Mouse (Mus musculus): ENCODE data around the gene Rbm47.

DNA sequence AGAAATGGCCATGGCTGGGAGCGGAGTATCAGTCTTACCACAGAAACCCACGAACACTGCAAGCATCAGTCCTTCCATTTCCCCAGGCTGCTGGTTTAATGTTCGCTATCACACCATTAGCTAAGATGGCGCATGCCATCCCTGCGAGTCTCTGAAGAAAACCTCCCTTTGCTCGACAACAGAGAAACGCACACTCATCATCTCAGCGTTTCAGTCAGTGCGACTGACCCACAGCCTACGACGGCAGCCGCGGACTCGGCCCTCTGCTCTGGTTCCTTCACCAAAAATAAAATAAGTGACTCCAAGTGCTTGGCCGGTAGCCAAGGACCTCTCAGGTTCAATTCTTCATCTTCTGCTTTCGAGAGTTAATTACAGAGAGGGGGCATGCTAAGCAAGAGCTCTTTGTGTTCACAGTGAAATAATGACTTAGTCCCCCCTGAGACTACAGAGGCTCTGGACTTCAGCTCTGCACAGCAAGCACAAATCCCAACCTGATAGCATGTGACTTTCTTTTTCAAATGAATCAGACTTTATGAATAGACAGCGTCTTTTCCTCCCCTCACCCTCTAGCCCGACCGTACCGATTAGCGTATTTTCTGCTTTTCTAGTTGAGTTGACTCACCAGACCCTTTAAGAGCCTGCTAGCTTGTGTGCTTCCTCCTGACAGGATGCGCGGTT, 1.4 kb upstream of the Rbm47 start:
- TF ChIP-seq CTCF (IDR thresholded peaks at IDR 0.05; ENCODE audit: control insufficient read depth, insufficient read depth, insufficient replicate concordance, low read depth, low read length): no peak
- no peak for TF ChIP-seq POLR2A (IDR thresholded peaks at IDR 0.05; ENCODE audit: control insufficient read depth, low read depth, low read length)
